Mouse (Mus musculus): Measurements from ENCODE around the gene Eps8.

GRCm38 (mm10) chr6:137646726-137647125, 8.0 kb downstream of the Eps8 start:
- TF ChIP-seq CTCF (IDR thresholded peaks at IDR 0.05; ENCODE audit: borderline replicate concordance, insufficient read depth, low read depth, low read length) (no peak), POLR2A (IDR thresholded peaks at IDR 0.05; ENCODE audit: borderline replicate concordance, insufficient read depth, low read length) (no peak)
